Mouse (Mus musculus) forebrain, embryonic 12.5 days (tissue): ENCODE measurements around the gene Aida. TPM values are rescaled to one million over a fixed set of nuclear protein-coding genes. Genes with fewer than 3 reads are reported as not detected.

Experiments used
- ATAC-seq: fragments of 200-750 bp; cut with Nextera tagmentation; 2 replicates; pipeline ENCODE4 v1.8.0; 2017; ENCODE audit warnings: moderate TSS enrichment; ENCODE audit not compliant: low FRiP score
- H3K27ac ChIP-seq: fragments of 300-500 bp; sonication (generic); 2 replicates; pipeline ENCODE4 v1.5.1; 2016; ENCODE audit warnings: mild to moderate bottlenecking
- H3K27me3 ChIP-seq: fragments of 300-500 bp; sonication (generic); 2 replicates; pipeline ENCODE4 v1.6.1; 2016; ENCODE audit warnings: mild to moderate bottlenecking
- H3K36me3 ChIP-seq: fragments of 300-500 bp; sonication (generic); replicated peaks from 2 replicates; pipeline ENCODE4 v1.6.1; 2016; ENCODE audit warnings: mild to moderate bottlenecking
- H3K4me1 ChIP-seq: fragments of 300-500 bp; sonication (generic); 2 replicates; pipeline ENCODE4 v1.6.1; 2016
- H3K4me2 ChIP-seq: fragments of 300-500 bp; sonication (generic); 2 replicates; pipeline ENCODE4 v1.6.1; 2016; ENCODE audit warnings: mild to moderate bottlenecking, moderate library complexity
- H3K4me3 ChIP-seq: fragments of 300-500 bp; sonication (generic); replicated peaks from 2 replicates; pipeline ENCODE4 v1.5.1; 2016; ENCODE audit warnings: mild to moderate bottlenecking
- H3K9ac ChIP-seq: fragments of 300-500 bp; sonication (generic); 2 replicates; pipeline ENCODE4 v1.6.1; 2016; ENCODE audit warnings: mild to moderate bottlenecking
- H3K9me3 ChIP-seq: fragments of 300-500 bp; sonication (generic); 2 replicates; pipeline ENCODE4 v1.6.1; 2016
- WGBS: fragments of 180-500 bp; shearing (Covaris S2); methylation state at CpG from one replicate; pipeline ENCODE4 v1.1.7; 2016; 5-methylcytosine and 5-hydroxymethylcytosine counted together
- polyA plus RNA-seq: library from polyadenylated mRNA; unstranded; fragments of >200 nt; fragmentation: Nextera tagmentation; extraction: Ambion mirVana; gene quantifications from 2 replicates; pipeline ENCODE4 v1.2.1, GENCODE M21; 2016

Aida gene
- 64.0 and 65.9 TPM in 2 replicates for polyA plus RNA-seq

- no peaks in the 10 kb centered on the region for H3K9me3 ChIP-seq
- peak within 1 kb of the TSS; percentile 57 for H3K4me2 ChIP-seq
- H3K36me3 ChIP-seq = peaks cover 15% of the 10 kb centered on the region
- no peaks in the 10 kb centered on the region for H3K27me3 ChIP-seq
- peak within 1 kb of the TSS; percentile 73 for H3K27ac ChIP-seq
- H3K4me3 ChIP-seq = peak within 1 kb of the TSS; percentile 50
- 0 out of 2 replicates have a peak, but pooled peaks cover 4% of the 10 kb centered on the region for H3K4me1 ChIP-seq
- H3K9ac ChIP-seq = peak within 1 kb of the TSS; percentile 54
- ATAC-seq = peak; percentile 21
- WGBS = 0% methylated on average over 26 of the region's 26 CpGs
Observed at GRCm38 (mm10) chr1:183296465-183296864, at the start of gene Aida. Gene Aida (plus strand): TSS chr1:183296590.

GRCm38 (mm10) chr1:183248144-183248543, 48.2 kb upstream of the Aida start:
- H3K4me1 ChIP-seq = peaks cover 9% of the 10 kb centered on the region; the same call in 1 of the 2 replicates
- no peaks in the 10 kb centered on the region for H3K27me3 ChIP-seq
- 0 out of 2 replicates have a peak, but pooled peaks cover 5% of the 10 kb centered on the region for H3K9me3 ChIP-seq
- H3K4me2 ChIP-seq = no peak overlapping the region
- ATAC-seq = no peak
- 65% methylated on average over 1 of the region's 1 CpGs for WGBS
- H3K27ac ChIP-seq = no peak overlapping the region
- no peaks in the 10 kb centered on the region for H3K36me3 ChIP-seq
- H3K4me3 ChIP-seq = no peak overlapping the region
- H3K9ac ChIP-seq = no peak overlapping the region

- no peak for ATAC-seq
Observed at GRCm38 (mm10) chr1:183250612-183251011, 45.8 kb upstream of the Aida start.

GRCm38 (mm10) chr1:183251818-183252217, 44.6 kb upstream of the Aida start:
- Histone ChIP-seq H3K9ac (no peak overlapping the region), H3K27me3 (no peaks in the 10 kb centered on the region), H3K36me3 (no peaks in the 10 kb centered on the region), H3K4me2 (no peak overlapping the region), H3K27ac (no peak overlapping the region), H3K4me1 (peaks cover 7% of the 10 kb centered on the region; the same call in 1 of the 2 replicates), H3K9me3 (no peaks in the 10 kb centered on the region), H3K4me3 (no peak overlapping the region)
- 75% methylated on average over 2 of the region's 2 CpGs for WGBS
- no peak for ATAC-seq

More at GRCm38 (mm10) chr1:183250612-183251011, 45.8 kb upstream of the Aida start:
- no peaks in the 10 kb centered on the region for H3K9me3 ChIP-seq
- 73% methylated on average over 4 of the region's 4 CpGs for WGBS
- peaks cover 9% of the 10 kb centered on the region; the same call in 1 of the 2 replicates for H3K4me1 ChIP-seq
- H3K4me2 ChIP-seq = no peak overlapping the region
- H3K4me3 ChIP-seq = no peak overlapping the region
- H3K9ac ChIP-seq = no peak overlapping the region
- no peaks in the 10 kb centered on the region for H3K36me3 ChIP-seq
- H3K27ac ChIP-seq = no peak overlapping the region
- H3K27me3 ChIP-seq = no peaks in the 10 kb centered on the region

- Histone ChIP-seq H3K27ac (no peak overlapping the region), H3K36me3 (no peaks in the 10 kb centered on the region), H3K9ac (no peak overlapping the region), H3K4me2 (no peak overlapping the region), H3K4me3 (no peak overlapping the region), H3K9me3 (no peaks in the 10 kb centered on the region), H3K27me3 (no peaks in the 10 kb centered on the region), H3K4me1 (peaks cover 4% of the 10 kb centered on the region; the same call in 1 of the 2 replicates)
- 52% methylated on average over 10 of the region's 10 CpGs for WGBS
- no peak for ATAC-seq
Observed at GRCm38 (mm10) chr1:183252574-183252973, 43.8 kb upstream of the Aida start.

GRCm38 (mm10) chr1:183264145-183265008, 32.0 kb upstream of the Aida start:
- H3K9ac ChIP-seq = no peak overlapping the region
- H3K27me3 ChIP-seq = no peaks in the 10 kb centered on the region
- H3K4me1 ChIP-seq = no peaks in the 10 kb centered on the region
- WGBS = 78% methylated on average over 13 of the region's 13 CpGs
- no peak overlapping the region for H3K4me2 ChIP-seq
- H3K36me3 ChIP-seq = no peaks in the 10 kb centered on the region
- H3K9me3 ChIP-seq = no peaks in the 10 kb centered on the region
- H3K27ac ChIP-seq = no peak overlapping the region
- no peak overlapping the region for H3K4me3 ChIP-seq
- no peak; the same call in 1 of the 2 replicates for ATAC-seq

GRCm38 (mm10) chr1:183265921-183266467, 30.4 kb upstream of the Aida start:
- no peaks in the 10 kb centered on the region for H3K9me3 ChIP-seq
- no peak overlapping the region for H3K4me2 ChIP-seq
- 73% methylated on average over 14 of the region's 14 CpGs for WGBS
- no peak for ATAC-seq
- H3K27me3 ChIP-seq = no peaks in the 10 kb centered on the region
- no peak overlapping the region for H3K4me3 ChIP-seq
- H3K27ac ChIP-seq = no peak overlapping the region
- H3K36me3 ChIP-seq = no peaks in the 10 kb centered on the region
- H3K9ac ChIP-seq = no peak overlapping the region
- no peaks in the 10 kb centered on the region for H3K4me1 ChIP-seq

GRCm38 (mm10) chr1:183267666-183268065, 28.7 kb upstream of the Aida start:
- H3K36me3 ChIP-seq = no peaks in the 10 kb centered on the region
- 77% methylated on average over 6 of the region's 6 CpGs for whole genome bisulfite sequencing
- H3K4me1 ChIP-seq = no peaks in the 10 kb centered on the region
- H3K27me3 ChIP-seq = no peaks in the 10 kb centered on the region
- H3K9ac ChIP-seq = no peak overlapping the region
- no peak overlapping the region for H3K27ac ChIP-seq
- H3K9me3 ChIP-seq = no peaks in the 10 kb centered on the region
- no peak overlapping the region for H3K4me2 ChIP-seq
- no peak overlapping the region for H3K4me3 ChIP-seq
- ATAC-seq = no peak

GRCm38 (mm10) chr1:183272867-183273818, 23.2 kb upstream of the Aida start:
- H3K9me3 ChIP-seq = no peaks in the 10 kb centered on the region
- no peak overlapping the region for H3K4me2 ChIP-seq
- 63% methylated on average over 10 of the region's 10 CpGs for WGBS
- H3K4me1 ChIP-seq = no peaks in the 10 kb centered on the region
- H3K9ac ChIP-seq = no peak overlapping the region
- H3K27me3 ChIP-seq = no peaks in the 10 kb centered on the region
- no peak overlapping the region for H3K27ac ChIP-seq
- ATAC-seq = no peak
- H3K4me3 ChIP-seq = no peak overlapping the region
- H3K36me3 ChIP-seq = peaks cover 10% of the 10 kb centered on the region

GRCm38 (mm10) chr1:183274385-183274784, 22.0 kb upstream of the Aida start:
- no peak overlapping the region for H3K27ac ChIP-seq
- WGBS = 81% methylated on average over 3 of the region's 3 CpGs
- no peaks in the 10 kb centered on the region for H3K27me3 ChIP-seq
- no peak overlapping the region for H3K4me2 ChIP-seq
- H3K36me3 ChIP-seq = peaks cover 21% of the 10 kb centered on the region
- H3K9me3 ChIP-seq = no peaks in the 10 kb centered on the region
- ATAC-seq = no peak
- H3K4me3 ChIP-seq = no peak overlapping the region
- H3K4me1 ChIP-seq = no peaks in the 10 kb centered on the region
- no peak overlapping the region for H3K9ac ChIP-seq

- Histone ChIP-seq H3K27ac (no peak overlapping the region), H3K9me3 (no peaks in the 10 kb centered on the region), H3K9ac (no peak overlapping the region), H3K36me3 (peaks cover 33% of the 10 kb centered on the region), H3K4me3 (no peak overlapping the region), H3K4me1 (no peaks in the 10 kb centered on the region), H3K4me2 (no peak overlapping the region), H3K27me3 (no peaks in the 10 kb centered on the region)
- WGBS = 77% methylated on average over 5 of the region's 5 CpGs
- ATAC-seq = no peak
Observed at GRCm38 (mm10) chr1:183275763-183276162, 20.6 kb upstream of the Aida start.

GRCm38 (mm10) chr1:183288351-183288750, 8.0 kb upstream of the Aida start:
- ATAC-seq = no peak
- H3K27me3 ChIP-seq = no peaks in the 10 kb centered on the region
- H3K4me1 ChIP-seq = no peaks in the 10 kb centered on the region
- no peak overlapping the region for H3K9ac ChIP-seq
- peaks cover 83% of the 10 kb centered on the region for H3K36me3 ChIP-seq
- no peak overlapping the region for H3K27ac ChIP-seq
- no peaks in the 10 kb centered on the region for H3K9me3 ChIP-seq
- WGBS = 86% methylated on average over 3 of the region's 3 CpGs
- H3K4me2 ChIP-seq = no peak overlapping the region
- H3K4me3 ChIP-seq = no peak overlapping the region
